Mouse (Mus musculus): ENCODE measurements around the gene Hspa8.
"Not testable (repeated sequence)": the region's sequence is repeated elsewhere in the genome, so short reads cannot be mapped to it uniquely, and the experiment has no call there.

Gene Hspa8

GRCm38 (mm10) chr9:40776459-40777248 is 24.1 kb upstream of the Hspa8 start:
- H3K27me3 ChIP-seq (ENCODE audit: control insufficient read depth, insufficient read depth, low read length, poor library complexity, severe bottlenecking): no peaks in the 10 kb centered on the region
- H3K36me3 ChIP-seq (ENCODE audit: control insufficient read depth, insufficient read depth, low read length, poor library complexity, severe bottlenecking): no peaks in the 10 kb centered on the region
- no peak for DNase-seq (ENCODE audit: low read depth, low spot score)

DNA sequence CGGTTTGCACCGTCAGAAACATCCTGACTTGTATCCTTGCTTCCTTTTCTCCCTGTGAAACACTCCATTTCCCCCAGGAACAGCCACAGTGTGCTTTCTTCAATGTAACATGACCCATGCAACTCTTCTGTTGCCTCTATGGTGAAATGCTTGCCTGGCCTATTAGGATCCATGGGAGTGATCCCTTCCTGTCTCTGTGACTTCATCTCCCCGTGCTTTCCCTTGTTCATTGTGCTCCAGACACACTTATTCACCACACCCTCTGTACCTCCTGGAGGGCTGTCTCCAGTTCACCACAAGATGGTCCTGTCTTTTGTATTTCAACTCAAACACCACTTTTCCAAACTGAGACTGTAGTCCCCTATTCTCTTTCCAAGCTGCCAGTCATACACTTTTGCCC is 20.7 kb upstream of the Hspa8 start:
- no peak for DNase-seq (ENCODE audit: low read depth, low spot score)
- Histone ChIP-seq H3K36me3 (ENCODE audit: control insufficient read depth, insufficient read depth, low read length, poor library complexity, severe bottlenecking) (no peaks in the 10 kb centered on the region), H3K27me3 (ENCODE audit: control insufficient read depth, insufficient read depth, low read length, poor library complexity, severe bottlenecking) (no peaks in the 10 kb centered on the region)

DNA sequence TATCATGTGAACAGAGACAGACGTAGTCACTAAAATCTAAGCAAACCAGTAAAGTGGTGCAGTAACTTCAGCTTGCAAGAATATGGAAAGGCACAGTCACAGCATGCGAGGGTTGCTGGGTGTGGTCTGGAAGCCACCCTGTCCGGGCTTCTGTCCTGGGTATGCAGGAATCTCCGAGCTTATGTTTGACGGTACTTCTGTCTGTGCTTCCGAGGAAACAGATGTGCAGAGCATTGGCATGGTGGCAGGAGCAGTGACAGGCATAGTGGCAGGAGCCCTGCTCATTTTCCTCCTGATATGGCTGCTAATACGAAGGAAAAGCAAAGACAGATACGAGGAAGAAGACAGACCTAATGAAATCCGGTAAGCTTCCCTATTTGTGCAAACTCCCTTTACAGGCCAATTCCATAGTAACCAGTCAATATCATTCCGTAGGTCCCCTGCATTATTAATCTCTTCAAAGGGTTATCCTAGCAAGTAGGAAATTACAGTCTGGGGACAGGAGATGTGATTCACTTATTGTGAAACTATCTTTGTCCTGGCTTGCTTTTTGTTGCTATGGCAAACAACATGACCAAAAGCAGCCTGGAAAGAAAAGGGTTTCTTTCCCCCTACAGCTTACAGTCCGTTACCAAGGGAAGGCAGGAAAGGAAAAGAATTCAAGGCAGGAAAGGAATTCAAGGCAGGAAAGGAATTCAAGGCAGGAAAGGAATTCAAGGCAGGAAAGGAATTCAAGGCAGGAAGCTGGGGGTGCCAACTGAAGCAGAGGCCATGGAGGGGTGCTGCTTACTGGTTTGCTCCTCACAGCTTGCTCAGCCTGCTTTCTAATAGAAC is 19.7 kb upstream of the Hspa8 start:
- H3K36me3 ChIP-seq (ENCODE audit: control insufficient read depth, insufficient read depth, low read length, poor library complexity, severe bottlenecking): no peaks in the 10 kb centered on the region
- no peaks in the 10 kb centered on the region for H3K27me3 ChIP-seq (ENCODE audit: control insufficient read depth, insufficient read depth, low read length, poor library complexity, severe bottlenecking)
- no peak for DNase-seq (ENCODE audit: low read depth, low spot score)

- peak; percentile 35 for DNase-seq (ENCODE audit: low read depth, low spot score)
- H3K27me3 ChIP-seq (ENCODE audit: control insufficient read depth, insufficient read depth, low read length, poor library complexity, severe bottlenecking): no peaks in the 10 kb centered on the region
- no peaks in the 10 kb centered on the region for H3K36me3 ChIP-seq (ENCODE audit: control insufficient read depth, insufficient read depth, low read length, poor library complexity, severe bottlenecking)
Measured at GRCm38 (mm10) chr9:40781726-40782581, 18.8 kb upstream of the Hspa8 start.

GRCm38 (mm10) chr9:40783641-40784373 is 17.0 kb upstream of the Hspa8 start:
- Histone ChIP-seq H3K27me3 (ENCODE audit: control insufficient read depth, insufficient read depth, low read length, poor library complexity, severe bottlenecking) (no peaks in the 10 kb centered on the region), H3K36me3 (ENCODE audit: control insufficient read depth, insufficient read depth, low read length, poor library complexity, severe bottlenecking) (no peaks in the 10 kb centered on the region)
- DNase-seq (ENCODE audit: low read depth, low spot score): peak; percentile 76

DNA sequence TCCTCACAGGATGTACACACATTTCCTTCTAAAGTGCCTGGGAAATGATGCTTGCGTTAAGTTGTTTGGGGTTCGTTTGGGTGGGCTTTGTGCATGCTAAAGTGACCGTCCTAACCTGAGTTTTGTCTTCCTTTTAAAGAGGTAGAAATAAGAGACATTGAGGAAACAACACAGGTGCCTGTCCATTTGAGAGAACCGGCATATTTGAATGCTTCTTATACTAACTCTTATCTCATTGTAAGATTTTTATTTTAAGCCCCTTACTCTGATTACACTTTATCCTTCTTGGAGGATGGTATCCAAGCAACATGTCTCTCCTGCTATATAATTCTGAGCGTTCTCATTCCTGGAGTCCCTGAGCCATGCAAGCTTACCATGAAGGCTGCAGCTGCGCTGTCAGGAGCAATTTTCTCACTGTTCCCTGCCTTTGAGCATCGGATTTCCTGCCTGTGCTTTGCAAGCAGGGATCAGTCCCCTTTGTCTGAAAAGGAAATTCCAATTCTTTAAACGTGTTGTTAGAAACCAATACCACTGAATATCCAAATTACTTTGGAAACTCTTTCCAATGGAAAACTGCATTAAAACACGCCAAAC is 16.3 kb upstream of the Hspa8 start:
- Histone ChIP-seq H3K36me3 (ENCODE audit: control insufficient read depth, insufficient read depth, low read length, poor library complexity, severe bottlenecking) (no peaks in the 10 kb centered on the region), H3K27me3 (ENCODE audit: control insufficient read depth, insufficient read depth, low read length, poor library complexity, severe bottlenecking) (no peaks in the 10 kb centered on the region)
- no peak for DNase-seq (ENCODE audit: low read depth, low spot score)

GRCm38 (mm10) chr9:40785452-40785851 is 15.3 kb upstream of the Hspa8 start:
- Histone ChIP-seq H3K27me3 (ENCODE audit: control insufficient read depth, insufficient read depth, low read length, poor library complexity, severe bottlenecking) (no peaks in the 10 kb centered on the region), H3K36me3 (ENCODE audit: control insufficient read depth, insufficient read depth, low read length, poor library complexity, severe bottlenecking) (no peaks in the 10 kb centered on the region)
- no peak for DNase-seq (ENCODE audit: low read depth, low spot score)

GRCm38 (mm10) chr9:40786820-40787219 is 14.0 kb upstream of the Hspa8 start:
- not testable (repeated sequence) for DNase-seq (ENCODE audit: low read depth, low spot score)

GRCm38 (mm10) chr9:40791864-40792633 is 8.7 kb upstream of the Hspa8 start:
- Histone ChIP-seq H3K27me3 (ENCODE audit: control insufficient read depth, insufficient read depth, low read length, poor library complexity, severe bottlenecking) (no peaks in the 10 kb centered on the region), H3K36me3 (ENCODE audit: control insufficient read depth, insufficient read depth, low read length, poor library complexity, severe bottlenecking) (no peaks in the 10 kb centered on the region)
- no peak for DNase-seq (ENCODE audit: low read depth, low spot score)

More at GRCm38 (mm10) chr9:40786820-40787219, 14.0 kb upstream of the Hspa8 start:
- H3K27me3 ChIP-seq (ENCODE audit: control insufficient read depth, insufficient read depth, low read length, poor library complexity, severe bottlenecking); H3K36me3 ChIP-seq (ENCODE audit: control insufficient read depth, insufficient read depth, low read length, poor library complexity, severe bottlenecking): not testable (repeated sequence)

DNA sequence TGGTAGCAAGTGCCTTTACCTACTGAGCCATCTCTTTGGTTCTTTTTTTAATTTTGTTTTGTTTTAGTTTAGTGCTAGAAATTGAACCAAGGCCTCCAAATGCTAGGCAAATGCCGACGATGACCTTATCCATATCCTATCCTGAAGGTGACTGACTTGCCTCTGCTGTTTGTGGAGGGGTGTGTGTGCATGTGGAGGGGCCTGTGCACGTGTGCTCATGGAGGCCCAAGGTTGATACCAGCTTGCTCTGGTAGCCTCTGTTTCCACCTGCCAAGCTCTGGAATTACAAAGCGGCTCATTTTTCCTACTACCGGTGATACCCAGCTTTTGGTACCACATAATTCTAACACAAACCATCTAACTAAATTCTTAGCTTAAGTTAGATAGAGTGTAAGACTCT is 7.2 kb upstream of the Hspa8 start:
- Histone ChIP-seq H3K27me3 (ENCODE audit: control insufficient read depth, insufficient read depth, low read length, poor library complexity, severe bottlenecking) (no peaks in the 10 kb centered on the region), H3K36me3 (ENCODE audit: control insufficient read depth, insufficient read depth, low read length, poor library complexity, severe bottlenecking) (no peaks in the 10 kb centered on the region)
- no peak for DNase-seq (ENCODE audit: low read depth, low spot score)

GRCm38 (mm10) chr9:40794251-40794650 is 6.5 kb upstream of the Hspa8 start:
- Histone ChIP-seq H3K27me3 (ENCODE audit: control insufficient read depth, insufficient read depth, low read length, poor library complexity, severe bottlenecking) (no peaks in the 10 kb centered on the region), H3K36me3 (ENCODE audit: control insufficient read depth, insufficient read depth, low read length, poor library complexity, severe bottlenecking) (no peaks in the 10 kb centered on the region)
- DNase-seq (ENCODE audit: low read depth, low spot score): no peak

DNA sequence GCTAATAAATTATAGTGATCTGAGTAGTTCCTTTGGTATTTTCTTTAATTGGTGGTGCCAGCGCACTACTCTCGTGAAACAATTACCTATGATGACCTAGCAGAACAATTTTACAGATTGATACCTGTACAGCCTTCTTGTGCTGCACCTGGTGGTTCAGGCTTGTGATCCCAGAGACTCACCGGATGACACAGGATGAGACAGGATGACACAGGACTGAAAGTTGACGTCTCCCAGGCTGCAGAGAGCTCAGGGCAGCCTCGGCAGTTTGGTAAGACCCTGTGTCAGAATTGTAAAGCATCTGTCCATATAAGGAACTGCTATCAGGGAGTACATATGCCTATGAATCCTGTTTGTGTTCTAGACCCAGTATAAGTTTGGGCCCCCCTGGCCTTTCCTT is 5.9 kb upstream of the Hspa8 start:
- no peaks in the 10 kb centered on the region for H3K27me3 ChIP-seq (ENCODE audit: control insufficient read depth, insufficient read depth, low read length, poor library complexity, severe bottlenecking)
- no peak for DNase-seq (ENCODE audit: low read depth, low spot score)
- no peaks in the 10 kb centered on the region for H3K36me3 ChIP-seq (ENCODE audit: control insufficient read depth, insufficient read depth, low read length, poor library complexity, severe bottlenecking)

- Histone ChIP-seq H3K36me3 (ENCODE audit: control insufficient read depth, insufficient read depth, low read length, poor library complexity, severe bottlenecking) (no peaks in the 10 kb centered on the region), H3K27me3 (ENCODE audit: control insufficient read depth, insufficient read depth, low read length, poor library complexity, severe bottlenecking) (no peaks in the 10 kb centered on the region)
- no peak for DNase-seq (ENCODE audit: low read depth, low spot score)
Measured at GRCm38 (mm10) chr9:40795562-40795961, 5.2 kb upstream of the Hspa8 start.

Data from splenic B cell, adult 2 months (primary cell).